Mouse (Mus musculus): ENCODE results near the gene Slc16a7.

DNA sequence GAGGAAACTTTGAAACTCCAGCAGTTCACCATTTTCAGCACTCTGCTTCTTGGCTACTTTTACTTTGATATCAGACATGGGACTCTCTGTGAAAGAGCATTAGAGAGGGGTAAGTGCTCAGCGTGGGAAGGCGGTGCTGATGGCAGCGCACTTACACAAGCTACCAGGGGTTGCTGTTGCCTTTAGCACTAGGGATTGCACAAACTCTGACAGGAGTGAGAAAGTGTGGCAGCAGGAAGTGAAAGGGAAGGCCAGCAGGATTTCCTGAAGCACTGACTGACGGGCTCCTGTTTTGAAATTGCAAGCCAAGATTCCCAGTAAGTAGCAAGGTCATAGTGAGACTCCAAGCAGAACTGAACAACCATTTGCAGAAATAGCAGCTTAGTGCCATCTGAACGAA lies 117.8 kb downstream of the Slc16a7 start:
- TF ChIP-seq CTCF (IDR thresholded peaks at IDR 0.05; ENCODE audit: extremely low read depth, insufficient read length, insufficient replicate concordance, low read depth, low read length) (no peak), POLR2A (IDR thresholded peaks at IDR 0.05; ENCODE audit: low read depth, low read length) (no peak)
